Mouse (Mus musculus): Measurements from ENCODE around the gene Olah. TPM values are rescaled to one million over a fixed set of nuclear protein-coding genes. Genes with fewer than 3 reads are reported as not detected.

Gene Olah
- total and polyA plus RNA-seq, 3 experiments: 0.39 TPM; not detected in 2

DNA sequence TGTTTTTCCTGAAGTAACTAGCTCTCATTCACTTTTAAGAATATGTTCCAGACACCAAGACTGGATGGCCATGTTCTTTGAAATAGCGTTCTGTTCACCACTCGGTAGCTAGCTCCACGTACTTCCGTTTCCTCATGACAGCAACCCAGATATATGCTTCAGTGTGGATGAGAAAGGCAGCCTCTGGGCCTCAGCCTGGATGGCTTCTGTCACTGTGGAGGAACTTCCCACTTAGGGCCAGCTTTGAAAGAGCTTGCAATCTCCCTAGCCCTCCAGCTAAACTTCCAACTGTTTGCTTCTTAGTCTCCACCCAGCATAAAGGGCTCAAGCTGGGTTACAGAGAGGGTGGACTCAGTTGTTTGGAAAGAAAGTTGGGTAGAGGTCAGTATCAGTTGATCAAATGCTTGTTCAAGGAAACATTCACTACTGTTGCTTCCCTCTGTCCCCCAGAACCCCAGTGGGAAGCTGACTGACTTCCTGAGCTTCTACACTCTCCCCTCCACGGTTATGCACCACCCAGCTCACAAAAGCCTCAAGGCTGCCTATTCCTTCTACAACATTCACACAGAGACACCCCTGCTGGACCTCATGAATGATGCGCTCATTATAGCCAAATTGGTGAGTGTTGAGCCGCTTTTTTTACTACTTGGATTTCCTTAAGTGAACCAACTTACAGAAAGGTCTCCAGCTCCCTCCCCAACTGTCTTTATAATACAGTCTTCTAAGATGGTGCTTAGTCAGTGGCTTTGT, 72.5 kb downstream of the Olah start:
- in situ Hi-C loops (cut with MboI; ENCODE audit: low pct_ligation_motif_present, low pct_unique_long_range_greater_than_20kb, low sequenced_read_pairs) (no loop called here), dilution Hi-C loops (cut with MboI; ENCODE audit: extremely low pct_ligation_motif_present, extremely low pct_unique_long_range_greater_than_20kb, low sequenced_read_pairs) (no loop called here)
- Histone ChIP-seq H3K79me2 (replicated peaks; ENCODE audit: control insufficient read depth, extremely low read depth, insufficient read depth, poor library complexity, severe bottlenecking) (no peaks in the 10 kb centered on the region; the same call in 1 of the 2 replicates), H3K27ac (ENCODE audit: insufficient read depth, low read depth) (no peak overlapping the region), H3K9ac (ENCODE audit: insufficient read depth, low read depth) (no peak overlapping the region), H3K4me1 (ENCODE audit: control insufficient read depth in 1 of 2, insufficient read depth in 2 of 2) (peaks cover 0 to 13% of the 10 kb centered on the region in 2 experiments; a peak in 2 of 4 replicates), H3K4me2 (ENCODE audit: insufficient read depth, low read depth, poor library complexity, severe bottlenecking) (no peak overlapping the region), H3K27me3 (replicated peaks) (no peaks in the 10 kb centered on the region), H3K36me3 (replicated peaks in 1 of 2; ENCODE audit: control insufficient read depth in 1 of 2, insufficient read depth in 1 of 2, low read length in 1 of 2) (peaks cover 28 to 80% of the 10 kb centered on the region in 2 experiments), H3K9me3 (replicated peaks; ENCODE audit: low read length) (no peaks in the 10 kb centered on the region), H3K4me3 (replicated peaks in 1 of 3; ENCODE audit: low read depth in 2 of 3, low read length in 2 of 3, poor library complexity in 1 of 3) (no peak overlapping the region)
- no peak for TF ChIP-seq ZNF384 (IDR thresholded peaks at IDR 0.05; ENCODE audit: low read depth, low read length)
- no peak for TF ChIP-seq UBTF (IDR thresholded peaks at IDR 0.05; ENCODE audit: low read depth, low read length)
- TF ChIP-seq POLR2A (IDR thresholded peaks at IDR 0.05; ENCODE audit: low read depth, low read length): no peak
- TF ChIP-seq MAFK (IDR thresholded peaks at IDR 0.05; ENCODE audit: insufficient replicate concordance, low read length): no peak
- TF ChIP-seq IRF4 (IDR thresholded peaks at IDR 0.05; ENCODE audit: low read depth, low read length): no peak
- no peak for TF ChIP-seq EP300 (IDR thresholded peaks at IDR 0.05; ENCODE audit: low read length)
- TF ChIP-seq RAD21 (IDR thresholded peaks at IDR 0.05; ENCODE audit: low read depth, low read length): no peak
- TF ChIP-seq CTCF (conservative IDR thresholded peaks at IDR 0.05 in 1 of 2, IDR thresholded peaks at IDR 0.05 in 1 of 2; ENCODE audit: low read depth in 2 of 2, low read length in 2 of 2): no peak
- no peak for TF ChIP-seq MYC (IDR thresholded peaks at IDR 0.05; ENCODE audit: low read depth, low read length)
- TF ChIP-seq USF1 (IDR thresholded peaks at IDR 0.05; ENCODE audit: low read depth, low read length): no peak
- TF ChIP-seq E2F4 (IDR thresholded peaks at IDR 0.05; ENCODE audit: insufficient replicate concordance, low read depth, low read length): no peak
- no peak for TF ChIP-seq GABPA (IDR thresholded peaks at IDR 0.05; ENCODE audit: insufficient replicate concordance, low read depth, low read length)
- TF ChIP-seq RCOR1 (conservative IDR thresholded peaks at IDR 0.05; ENCODE audit: low read depth, low read length): no peak
- TF ChIP-seq JUND (conservative IDR thresholded peaks at IDR 0.05; ENCODE audit: low read depth, low read length): no peak
- TF ChIP-seq MEF2A (IDR thresholded peaks at IDR 0.05; ENCODE audit: borderline replicate concordance, low read depth, low read length): no peak
- TF ChIP-seq POLR2AphosphoS2 (IDR thresholded peaks at IDR 0.05; ENCODE audit: low read depth, low read length): no peak
- no peak for TF ChIP-seq SIN3A (IDR thresholded peaks at IDR 0.05; ENCODE audit: low read length)
- TF ChIP-seq ZC3H11A (IDR thresholded peaks at IDR 0.05; ENCODE audit: low read depth, low read length): no peak
- TF ChIP-seq JUN (IDR thresholded peaks at IDR 0.05; ENCODE audit: insufficient read depth, low read depth, low read length): no peak
- no peak for DNase-seq (ENCODE audit: extremely low read depth)

DNA sequence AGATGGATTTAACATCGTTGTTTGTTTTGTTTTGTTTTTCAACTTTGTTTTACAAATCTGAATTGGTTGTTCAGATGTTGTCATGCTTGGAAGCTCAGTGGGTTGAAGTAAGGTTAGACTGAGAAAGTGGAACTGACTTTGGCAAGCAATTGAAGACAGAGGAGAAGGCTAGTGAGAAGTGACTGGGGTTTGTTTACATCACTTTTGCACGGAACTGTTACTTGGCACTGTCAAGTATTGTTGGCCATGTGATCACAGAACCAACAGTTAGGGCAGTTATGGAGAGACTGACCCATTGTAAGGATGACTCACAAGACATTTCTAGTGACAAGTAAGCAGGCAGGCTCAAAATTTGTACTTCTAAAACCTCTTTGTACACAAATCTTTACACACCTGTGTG, 73.9 kb downstream of the Olah start:
- no peak overlapping the region for H3K9ac ChIP-seq (ENCODE audit: insufficient read depth, low read depth)
- no peak for TF ChIP-seq ELF1 (IDR thresholded peaks at IDR 0.05; ENCODE audit: low read depth, low read length)
- no peak for TF ChIP-seq MXI1 (IDR thresholded peaks at IDR 0.05; ENCODE audit: low read depth, low read length)
- no peak for TF ChIP-seq CTCF (conservative IDR thresholded peaks at IDR 0.05 in 1 of 2, IDR thresholded peaks at IDR 0.05 in 1 of 2; ENCODE audit: low read depth in 2 of 2, low read length in 2 of 2)
- no peak for TF ChIP-seq MAX (IDR thresholded peaks at IDR 0.05; ENCODE audit: low read length)
- no peak for TF ChIP-seq POLR2A (IDR thresholded peaks at IDR 0.05; ENCODE audit: low read depth, low read length)
- no peak for TF ChIP-seq USF2 (conservative IDR thresholded peaks at IDR 0.05; ENCODE audit: low read depth, low read length)
- TF ChIP-seq KAT2A (IDR thresholded peaks at IDR 0.05; ENCODE audit: insufficient replicate concordance, low read length): no peak
- TF ChIP-seq TCF12 (IDR thresholded peaks at IDR 0.05; ENCODE audit: low read depth, low read length): no peak
- no peak for TF ChIP-seq GABPA (IDR thresholded peaks at IDR 0.05; ENCODE audit: insufficient replicate concordance, low read depth, low read length)
- TF ChIP-seq MAZ (IDR thresholded peaks at IDR 0.05; ENCODE audit: low read depth, low read length): no peak
- TF ChIP-seq CHD1 (IDR thresholded peaks at IDR 0.05; ENCODE audit: low read depth, low read length): no peak
- no peak for TF ChIP-seq ZNF384 (IDR thresholded peaks at IDR 0.05; ENCODE audit: low read depth, low read length)
- no peak for TF ChIP-seq PAX5 (IDR thresholded peaks at IDR 0.05; ENCODE audit: low read length)
- TF ChIP-seq IRF4 (IDR thresholded peaks at IDR 0.05; ENCODE audit: low read depth, low read length): no peak
- TF ChIP-seq MAFK (IDR thresholded peaks at IDR 0.05; ENCODE audit: insufficient replicate concordance, low read length): no peak
- no peak for TF ChIP-seq USF1 (IDR thresholded peaks at IDR 0.05; ENCODE audit: low read depth, low read length)
- TF ChIP-seq ETS1 (conservative IDR thresholded peaks at IDR 0.05; ENCODE audit: low read depth, low read length): no peak
- TF ChIP-seq SMC3 (IDR thresholded peaks at IDR 0.05; ENCODE audit: low read depth, low read length): no peak
- no peak overlapping the region for H3K4me2 ChIP-seq (ENCODE audit: insufficient read depth, low read depth, poor library complexity, severe bottlenecking)
- no peaks in the 10 kb centered on the region for H3K27me3 ChIP-seq (replicated peaks)
- H3K36me3 ChIP-seq (replicated peaks in 1 of 2; ENCODE audit: control insufficient read depth in 1 of 2, insufficient read depth in 1 of 2, low read length in 1 of 2): peaks cover 20 to 73% of the 10 kb centered on the region in 2 experiments
- H3K79me2 ChIP-seq (replicated peaks; ENCODE audit: control insufficient read depth, extremely low read depth, insufficient read depth, poor library complexity, severe bottlenecking): no peaks in the 10 kb centered on the region
- no peak overlapping the region for H3K4me3 ChIP-seq (replicated peaks in 1 of 3; ENCODE audit: low read depth in 2 of 3, low read length in 2 of 3, poor library complexity in 1 of 3)
- H3K4me1 ChIP-seq (ENCODE audit: control insufficient read depth in 1 of 2, insufficient read depth in 2 of 2): peaks cover 0 to 7% of the 10 kb centered on the region in 2 experiments; a peak in 2 of 4 replicates
- H3K27ac ChIP-seq (ENCODE audit: insufficient read depth, low read depth): no peak overlapping the region
- no peaks in the 10 kb centered on the region for H3K9me3 ChIP-seq (replicated peaks; ENCODE audit: low read length)
- dilution Hi-C loops (cut with MboI; ENCODE audit: extremely low pct_ligation_motif_present, extremely low pct_unique_long_range_greater_than_20kb, low sequenced_read_pairs) (no loop called here), in situ Hi-C loops (cut with MboI; ENCODE audit: low pct_ligation_motif_present, low pct_unique_long_range_greater_than_20kb, low sequenced_read_pairs) (no loop called here)
- no peak for DNase-seq (ENCODE audit: extremely low read depth)

Measured in CH12.LX (cell line).